Mouse (Mus musculus): Measurements from ENCODE around the gene Lzic.

DNA sequence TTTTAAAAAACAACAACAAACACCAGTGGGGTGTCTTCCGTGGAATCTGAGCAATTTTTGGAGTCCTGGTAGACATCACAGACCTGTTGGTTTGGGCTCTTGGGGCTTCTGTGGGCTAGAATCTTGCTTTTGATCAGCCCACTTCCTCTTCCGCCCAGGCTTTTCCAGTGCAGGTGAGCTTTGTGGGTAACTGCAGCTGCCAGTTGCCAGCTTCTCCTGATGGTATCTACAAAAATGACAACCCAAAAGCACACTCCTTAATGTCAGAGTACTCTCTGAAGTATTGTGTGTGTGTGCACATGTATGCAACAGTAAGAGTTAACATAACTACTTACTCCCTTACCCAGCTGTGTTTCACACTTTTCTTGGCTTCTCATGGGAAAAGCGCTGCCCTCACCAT lies 15.5 kb upstream of the Lzic start:
- TF ChIP-seq FLI1 (IDR thresholded peaks at IDR 0.05; ENCODE audit: low read length) (no peak), GATA1 (IDR thresholded peaks at IDR 0.05; ENCODE audit: borderline replicate concordance, low read length) (no peak)

All from megakaryocyte, embryonic 14.5 days (primary cell).